In genomic region chr1:42629465-42630261, GRCm38 (mm10) we compare ENCODE assay signal across 9 mouse cellular contexts.
DNase-seq lines count a peak whose midpoint lies in the region; ATAC-seq lines count a peak whose summit lies in the region.
"Had no signal": no experiment of that assay in that cellular context is flagged by ENCODE, and none has a peak within 500 bp of the region (broad histone marks: within the 10 kb centered on the region; RNA-seq: fewer than 3 reads in every experiment).

No protein-coding gene starts in this region.

- peak; percentile 7 for DNase-seq in ovary, postnatal 14 days (ENCODE audit: low spot score)
- no peak for DNase-seq in ovary, postnatal 36 days (ENCODE audit: low spot score)
- peak; percentile 38 for DNase-seq in testis, postnatal 14 days (ENCODE audit: low spot score)
- DNase-seq in thymus, postnatal 10 days (ENCODE audit: low spot score in 2 of 2): no peak
- DNase-seq in spleen, postnatal 14 days (ENCODE audit: low spot score in 2 of 2): no peak

- no peaks in the 10 kb centered on the region for H3K9me3 ChIP-seq in hindbrain, embryonic 13.5 days
- no peaks in the 10 kb centered on the region for H3K9me3 ChIP-seq in lung, embryonic 16.5 days (ENCODE audit: control insufficient read depth, low read length)

- H3K4me3 ChIP-seq in hindbrain, embryonic 13.5 days: no peak overlapping the region
- H3K4me3 ChIP-seq in lung, embryonic 16.5 days (ENCODE audit: low read length): peak overlapping the region; percentile 6; the same call in 1 of the 2 replicates

- H3K4me1 ChIP-seq in hindbrain, embryonic 13.5 days (replicated peaks): peaks cover 38% of the 10 kb centered on the region
- peaks cover 9% of the 10 kb centered on the region for H3K4me1 ChIP-seq in lung, embryonic 16.5 days (replicated peaks; ENCODE audit: control insufficient read depth, insufficient read depth, low read length)

- 11% methylated on average over 14 of the region's 14 CpGs for WGBS in hindbrain, embryonic 13.5 days
- WGBS in lung, embryonic 16.5 days: 35% methylated on average over 14 of the region's 14 CpGs

- peak overlapping the region; percentile 63 for H3K27ac ChIP-seq in hindbrain, embryonic 13.5 days
- H3K27ac ChIP-seq in lung, embryonic 16.5 days (ENCODE audit: low read length): peak overlapping the region; percentile 22; the same call in 1 of the 2 replicates

- peak overlapping the region; percentile 31 for H3K4me2 ChIP-seq in hindbrain, embryonic 13.5 days
- peak overlapping the region; percentile 42 for H3K4me2 ChIP-seq in lung, embryonic 16.5 days (ENCODE audit: low read depth, low read length)

- no peaks in the 10 kb centered on the region for H3K27me3 ChIP-seq in hindbrain, embryonic 13.5 days
- H3K27me3 ChIP-seq in lung, embryonic 16.5 days (ENCODE audit: control insufficient read depth, insufficient read depth, low read depth, low read length): no peaks in the 10 kb centered on the region

- no peak overlapping the region for H3K9ac ChIP-seq in hindbrain, embryonic 13.5 days
- H3K9ac ChIP-seq in lung, embryonic 16.5 days (ENCODE audit: low read length): no peak overlapping the region

- H3K36me3 ChIP-seq in hindbrain, embryonic 13.5 days: no peaks in the 10 kb centered on the region
- H3K36me3 ChIP-seq in lung, embryonic 16.5 days (ENCODE audit: control insufficient read depth, insufficient read depth, low read length): no peaks in the 10 kb centered on the region
- H3K36me3 ChIP-seq: G1E had no signal

- ATAC-seq in hindbrain, embryonic 13.5 days (ENCODE audit: low FRiP score): peak; percentile 52
- ATAC-seq in lung, embryonic 16.5 days (ENCODE audit: low read depth): peak; percentile 70
- no peak for ATAC-seq in megakaryocyte progenitor cell, adult 5-6 weeks (replicated peaks; ENCODE audit: poor library complexity)

Comparison
In these comparisons a context has a peak if more than half of its experiments do, and no peak if none do; other contexts are left out.
1. DNase-seq: peak in ovary, postnatal 14 days (single experiment) and testis, postnatal 14 days (single experiment); none in ovary, postnatal 36 days (single experiment), thymus, postnatal 10 days (0 of 2) and spleen, postnatal 14 days (0 of 2).